Mouse (Mus musculus) frontal cortex, adult (tissue): ENCODE results near the gene Iscu.

Experiments used
- ATAC-seq: cut with Nextera tagmentation; 2 replicates; pipeline ENCODE4 v1.9.2; 2017; ENCODE audit warnings: mild to moderate bottlenecking, moderate library complexity, mixed read lengths; ENCODE audit not compliant: low TSS enrichment

Iscu gene

GRCm38 (mm10) chr5:113772450-113772895, at the start of gene Iscu, which contains the start of gene Sart3:
Gene Iscu (plus strand): TSS chr5:113772748.
Gene Sart3 (minus strand): TSS chr5:113772510.
- peak; percentile 60 for ATAC-seq

GRCm38 (mm10) chr5:113723567-113724237, 48.8 kb upstream of the Iscu start:
- ATAC-seq = no peak

GRCm38 (mm10) chr5:113724446-113724845, 48.1 kb upstream of the Iscu start, which contains the start of gene 1700069L16Rik:
Gene 1700069L16Rik (minus strand): TSS chr5:113724772.
- peak; percentile 74; the same call in 1 of the 2 replicates for ATAC-seq

GRCm38 (mm10) chr5:113725417-113725816, 47.1 kb upstream of the Iscu start:
- no peak for ATAC-seq

GRCm38 (mm10) chr5:113726618-113727017, 45.9 kb upstream of the Iscu start:
- ATAC-seq = no peak

GRCm38 (mm10) chr5:113727238-113727637, 45.3 kb upstream of the Iscu start:
- no peak for ATAC-seq

- no peak for ATAC-seq
These were observed 44.5 kb upstream of the Iscu start for GRCm38 (mm10) chr5:113728011-113728410.

- no peak for ATAC-seq
These were observed 43.9 kb upstream of the Iscu start for GRCm38 (mm10) chr5:113728691-113729090.

GRCm38 (mm10) chr5:113730641-113731121, 41.9 kb upstream of the Iscu start:
- peak; percentile 61 for ATAC-seq

- ATAC-seq = no peak
These were observed 41.4 kb upstream of the Iscu start for GRCm38 (mm10) chr5:113731174-113731573.

GRCm38 (mm10) chr5:113732182-113732581, 40.4 kb upstream of the Iscu start:
- no peak for ATAC-seq

GRCm38 (mm10) chr5:113734376-113734775, 38.2 kb upstream of the Iscu start:
- ATAC-seq = no peak

- no peak for ATAC-seq
These were observed 37.6 kb upstream of the Iscu start for GRCm38 (mm10) chr5:113735023-113735344.

GRCm38 (mm10) chr5:113735345-113736112, 37.0 kb upstream of the Iscu start, which contains the start of gene Ficd:
Gene Ficd (plus strand): TSS chr5:113735803.
- peak; percentile 93 for ATAC-seq

GRCm38 (mm10) chr5:113736113-113736502, 36.4 kb upstream of the Iscu start:
- ATAC-seq = no peak

GRCm38 (mm10) chr5:113736522-113737164, 35.9 kb upstream of the Iscu start:
- no peak for ATAC-seq

- no peak for ATAC-seq
These were observed 34.8 kb upstream of the Iscu start for GRCm38 (mm10) chr5:113737607-113738237.

- no peak for ATAC-seq
These were observed 24.9 kb upstream of the Iscu start for GRCm38 (mm10) chr5:113747629-113748028.

GRCm38 (mm10) chr5:113748556-113749331, 23.8 kb upstream of the Iscu start:
- no peak for ATAC-seq

GRCm38 (mm10) chr5:113751521-113752157, 20.9 kb upstream of the Iscu start:
- no peak for ATAC-seq
